ENCODE assay signal across 8 mouse cellular contexts in genomic region chr14:55585566-55585960, GRCm38 (mm10). TPM values are rescaled to one million over a fixed set of nuclear protein-coding genes. Genes with fewer than 3 reads are reported as not detected.
DNase-seq lines count a peak whose midpoint lies in the region; ATAC-seq and TF ChIP-seq lines count a peak whose summit lies in the region.

No protein-coding gene starts in this region.

- peak overlapping the region; percentile 91 for H3K4me2 ChIP-seq in intestine, embryonic 16.5 days (ENCODE audit: low read depth, low read length)

- DNase-seq in cerebellum, adult 11-12 months: peak; percentile 43
- no peak for DNase-seq in cerebellum, postnatal 36 days
- peak; percentile 42 to 45 for DNase-seq in spleen, postnatal 10 days (ENCODE audit: low spot score in 2 of 2)
- DNase-seq in spleen, adult 18-20 months: no peak
- no peak for DNase-seq in frontal cortex, postnatal 36 days (ENCODE audit: low spot score in 2 of 2)
- no peak for DNase-seq in kidney, adult 11 months

- H3K4me1 ChIP-seq in intestine, embryonic 16.5 days (ENCODE audit: control insufficient read depth, insufficient read depth, low read length): peaks cover 13% of the 10 kb centered on the region
- H3K4me1 ChIP-seq in olfactory bulb, adult 2 months (ENCODE audit: control insufficient read depth, insufficient read depth, low read length): peaks cover 3% of the 10 kb centered on the region

- 40% methylated on average over 6 of the region's 6 CpGs for WGBS in intestine, embryonic 16.5 days
- WGBS in olfactory bulb, adult 2 months: 76% methylated on average over 6 of the region's 6 CpGs

- H3K27ac ChIP-seq in intestine, embryonic 16.5 days (ENCODE audit: low read length): peak overlapping the region; percentile 70; the same call in 1 of the 2 replicates
- H3K27ac ChIP-seq in olfactory bulb, adult 2 months (ENCODE audit: insufficient read depth, low read depth, low read length): peak overlapping the region; percentile 55

- H3K4me3 ChIP-seq in intestine, embryonic 16.5 days (ENCODE audit: low read length): no peak overlapping the region
- H3K4me3 ChIP-seq in olfactory bulb, adult 2 months (ENCODE audit: insufficient read depth, low read depth, low read length): no peak overlapping the region

- no peak overlapping the region for H3K9ac ChIP-seq in intestine, embryonic 16.5 days (ENCODE audit: low read depth, low read length)

- peak; percentile 82 for ATAC-seq in intestine, embryonic 16.5 days

- no peaks in the 10 kb centered on the region for H3K27me3 ChIP-seq in intestine, embryonic 16.5 days (replicated peaks; ENCODE audit: control insufficient read depth, insufficient read depth, low read length)

- no peak for TF ChIP-seq CTCF in olfactory bulb, adult 2 months (IDR thresholded peaks at IDR 0.05; ENCODE audit: insufficient read depth, low read depth, low read length)

- no peak for TF ChIP-seq POLR2A in olfactory bulb, adult 2 months (IDR thresholded peaks at IDR 0.05; ENCODE audit: insufficient read depth, low read depth, low read length)

- H3K36me3 ChIP-seq in intestine, embryonic 16.5 days (ENCODE audit: control insufficient read depth, insufficient read depth, low read length): peaks cover 7% of the 10 kb centered on the region; the same call in 1 of the 2 replicates

- H3K9me3 ChIP-seq in intestine, embryonic 16.5 days (ENCODE audit: control insufficient read depth, low read length): no peaks in the 10 kb centered on the region

RNA-seq across cellular contexts. Expression of gene Emc9, which starts 0.5 kb away (rescaled TPM):
- 14.0 and 15.6 TPM in 2 replicates for polyA plus RNA-seq in intestine, embryonic 16.5 days (2015; fragmentation: Nextera tagmentation; extraction: Ambion mirVana)
- not detected in 2 replicates for polyA plus RNA-seq in olfactory bulb, adult 2 months (2012; ENCODE audit: insufficient read depth, insufficient read length, low replicate concordance, missing spikeins)

RNA-seq across cellular contexts. Expression of gene Psme2, which starts 5.3 kb away (rescaled TPM):
- 347 and 368 TPM in 2 replicates for polyA plus RNA-seq in intestine, embryonic 16.5 days (2015; fragmentation: Nextera tagmentation; extraction: Ambion mirVana)
- not detected in 2 replicates for polyA plus RNA-seq in olfactory bulb, adult 2 months (2012; ENCODE audit: insufficient read depth, insufficient read length, low replicate concordance, missing spikeins)

RNA-seq across cellular contexts. Expression of gene Rnf31, which starts 5.9 kb away (rescaled TPM):
- 19.0 and 19.8 TPM in 2 replicates for polyA plus RNA-seq in intestine, embryonic 16.5 days (2015; fragmentation: Nextera tagmentation; extraction: Ambion mirVana)
- not detected in 2 replicates for polyA plus RNA-seq in olfactory bulb, adult 2 months (2012; ENCODE audit: insufficient read depth, insufficient read length, low replicate concordance, missing spikeins)

RNA-seq across cellular contexts. Expression of gene Psme1, which starts 7.6 kb away (rescaled TPM):
- 217 and 224 TPM in 2 replicates for polyA plus RNA-seq in intestine, embryonic 16.5 days (2015; fragmentation: Nextera tagmentation; extraction: Ambion mirVana)
- polyA plus RNA-seq in olfactory bulb, adult 2 months (2012; ENCODE audit: insufficient read depth, insufficient read length, low replicate concordance, missing spikeins): not detected in 2 replicates

RNA-seq across cellular contexts. Expression of gene Fitm1, which starts 10.1 kb away (rescaled TPM):
- polyA plus RNA-seq in intestine, embryonic 16.5 days (2015; fragmentation: Nextera tagmentation; extraction: Ambion mirVana): 0.18 and 0.28 TPM in 2 replicates
- polyA plus RNA-seq in olfactory bulb, adult 2 months (2012; ENCODE audit: insufficient read depth, insufficient read length, low replicate concordance, missing spikeins): not detected in 2 replicates

Comparison
In these comparisons a context has a peak if more than half of its experiments do, and no peak if none do; other contexts are left out.
1. DNase-seq: peak in cerebellum, adult 11-12 months (single experiment) and spleen, postnatal 10 days (2 of 2); none in cerebellum, postnatal 36 days (0 of 2), spleen, adult 18-20 months (0 of 2), frontal cortex, postnatal 36 days (0 of 2) and kidney, adult 11 months (single experiment).
2. RNA of gene Emc9, which starts 0.5 kb away (polyA plus RNA-seq): 14.0 to 15.6 TPM in intestine, embryonic 16.5 days; not detected in olfactory bulb, adult 2 months; every median in the first group is over 10 times any median in the second.
3. RNA of gene Rnf31, which starts 5.9 kb away (polyA plus RNA-seq): 19.0 to 19.8 TPM in intestine, embryonic 16.5 days; not detected in olfactory bulb, adult 2 months; every median in the first group is over 10 times any median in the second.